Mouse (Mus musculus): ENCODE measurements at regions not wholly inside any gene's neighbourhood (a gene's known extent, or its start where the extent isn't known, plus 50 kb on each side); places are given as distances from the start of the nearest gene placed in this dataset.
"Not testable (repeated sequence)": the region's sequence is repeated elsewhere in the genome, so short reads cannot be mapped to it uniquely, and the experiment has no call there.

- no peak for DNase-seq
Observed at GRCm38 (mm10) chr10:43672490-43672889, 94.4 kb downstream of the Cd24a start.

GRCm38 (mm10) chr10:43674749-43675148, 96.7 kb downstream of the Cd24a start:
- DNase-seq = no peak

- DNase-seq = not testable (repeated sequence)
Observed at GRCm38 (mm10) chr10:43675495-43675894, 97.4 kb downstream of the Cd24a start.

- DNase-seq = no peak
Observed at GRCm38 (mm10) chr10:43676289-43676688, 98.2 kb downstream of the Cd24a start.

GRCm38 (mm10) chr10:43684247-43685033, 106.4 kb downstream of the Cd24a start:
- DNase-seq = no peak

GRCm38 (mm10) chr10:43689161-43689913, 111.3 kb downstream of the Cd24a start:
- no peak for DNase-seq

- DNase-seq = no peak
Observed at GRCm38 (mm10) chr10:43689914-43690316, 111.8 kb downstream of the Cd24a start.

GRCm38 (mm10) chr10:43693974-43694373, 115.9 kb downstream of the Cd24a start:
- no peak for DNase-seq

- no peak for DNase-seq
Observed at GRCm38 (mm10) chr10:43694508-43694907, 116.4 kb downstream of the Cd24a start.

GRCm38 (mm10) chr10:43695470-43695869, 117.4 kb downstream of the Cd24a start:
- no peak for DNase-seq

GRCm38 (mm10) chr10:43697917-43698316, 119.8 kb downstream of the Cd24a start:
- no peak for DNase-seq

- no peak for DNase-seq
Observed at GRCm38 (mm10) chr10:43700371-43701289, 122.5 kb downstream of the Cd24a start.

- no peak for DNase-seq
Observed at GRCm38 (mm10) chr10:43702895-43703294, 124.8 kb downstream of the Cd24a start.

- no peak for DNase-seq
Observed at GRCm38 (mm10) chr10:43706001-43706988, 128.2 kb downstream of the Cd24a start.

GRCm38 (mm10) chr10:43707011-43707410, 128.9 kb downstream of the Cd24a start:
- DNase-seq = no peak

- no peak for DNase-seq
Observed at GRCm38 (mm10) chr10:43707821-43708373, 129.8 kb downstream of the Cd24a start.

GRCm38 (mm10) chr10:43709278-43710033, 131.4 kb downstream of the Cd24a start:
- no peak for DNase-seq

- no peak for DNase-seq
Observed at GRCm38 (mm10) chr10:43710186-43710885, 132.3 kb downstream of the Cd24a start.

GRCm38 (mm10) chr10:43710886-43711256, 132.8 kb downstream of the Cd24a start:
- no peak for DNase-seq

GRCm38 (mm10) chr10:43712657-43713056, 134.6 kb downstream of the Cd24a start:
- DNase-seq = no peak
